Mouse (Mus musculus): ENCODE results near the gene Srarp. TPM values are rescaled to one million over a fixed set of nuclear protein-coding genes. Genes with fewer than 3 reads are reported as not detected.

Srarp gene
- polyA plus RNA-seq, 1 experiment = 14.2 TPM

DNA sequence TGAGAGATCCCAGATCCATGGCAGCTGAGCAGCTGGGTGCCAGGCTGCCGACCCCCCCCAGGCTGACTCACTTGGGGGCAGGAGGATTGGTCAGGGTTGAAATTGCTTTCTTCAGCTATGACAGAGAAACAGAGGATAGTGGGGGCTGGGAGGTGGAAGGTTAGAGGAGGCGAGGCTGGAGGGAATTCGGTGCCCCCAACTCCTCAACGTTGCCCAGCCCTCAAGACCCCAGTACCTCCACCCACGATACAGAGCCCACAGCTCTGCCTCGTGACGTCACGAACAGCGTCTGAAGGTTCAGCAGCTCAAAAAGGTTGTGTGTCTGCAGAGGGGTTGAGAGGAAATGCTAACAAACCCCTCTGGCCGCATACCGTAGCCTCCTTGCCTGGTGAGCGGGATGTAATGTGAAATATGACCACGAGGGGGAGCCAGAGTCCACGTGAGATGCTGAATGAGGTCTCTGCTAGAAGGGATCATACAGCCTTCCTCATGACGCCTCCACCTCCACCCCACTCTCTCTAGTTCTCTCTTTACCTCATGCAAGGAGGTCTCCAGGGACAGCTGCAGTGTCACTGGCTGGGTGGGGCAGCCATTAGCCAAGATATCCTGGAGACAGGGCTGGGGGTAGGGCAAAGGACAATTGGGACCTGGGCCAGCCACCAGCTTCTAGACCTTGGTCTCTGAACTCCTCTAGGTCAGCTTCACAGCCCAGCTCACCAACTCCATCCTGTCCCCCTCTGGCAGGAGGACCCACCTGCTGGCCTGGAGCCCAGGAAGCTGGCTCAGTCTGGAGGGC is 31.2 kb downstream of the Srarp start:
- no peak overlapping the region for H3K27ac ChIP-seq (ENCODE audit: insufficient read depth, low read length)
- TF ChIP-seq CTCF (IDR thresholded peaks at IDR 0.05; ENCODE audit: extremely low read depth, insufficient read depth, low read length) (peak; percentile 99), POLR2A (IDR thresholded peaks at IDR 0.05; ENCODE audit: extremely low read depth, insufficient read depth, low read length) (no peak)
- H3K4me1 ChIP-seq (ENCODE audit: control insufficient read depth, insufficient read depth, low read length) = peaks cover 3% of the 10 kb centered on the region; the same call in 1 of the 2 replicates
- H3K4me3 ChIP-seq (ENCODE audit: insufficient read depth, low read length) = 0 out of 2 replicates have a peak overlapping the region, but pooled peaks have one; percentile 20

DNA sequence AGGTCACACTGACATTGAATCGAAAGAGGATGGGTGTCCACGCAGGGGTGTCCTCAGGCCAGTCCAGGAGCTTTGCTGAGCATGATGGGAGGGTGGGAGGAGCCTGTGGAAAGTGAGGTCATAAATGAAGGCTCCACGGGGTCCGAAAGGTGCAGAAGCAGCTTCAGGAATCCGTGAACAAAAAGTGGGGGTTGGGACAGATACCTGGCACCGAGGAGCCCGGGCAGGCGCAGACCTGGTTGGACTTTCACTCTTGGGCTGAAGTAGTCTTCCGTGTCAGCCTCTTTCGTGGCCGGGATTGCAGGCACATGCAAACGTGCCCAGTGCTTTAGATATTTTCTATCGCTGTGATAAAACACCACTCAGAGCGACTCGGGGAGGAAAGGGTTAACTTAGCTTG is 35.7 kb downstream of the Srarp start:
- H3K27ac ChIP-seq (ENCODE audit: insufficient read depth, low read length) = no peak overlapping the region
- TF ChIP-seq POLR2A (IDR thresholded peaks at IDR 0.05; ENCODE audit: extremely low read depth, insufficient read depth, low read length) (no peak), CTCF (IDR thresholded peaks at IDR 0.05; ENCODE audit: extremely low read depth, insufficient read depth, low read length) (no peak)
- no peak overlapping the region for H3K4me3 ChIP-seq (ENCODE audit: insufficient read depth, low read length)
- peaks cover 1% of the 10 kb centered on the region; the same call in 1 of the 2 replicates for H3K4me1 ChIP-seq (ENCODE audit: control insufficient read depth, insufficient read depth, low read length)

DNA sequence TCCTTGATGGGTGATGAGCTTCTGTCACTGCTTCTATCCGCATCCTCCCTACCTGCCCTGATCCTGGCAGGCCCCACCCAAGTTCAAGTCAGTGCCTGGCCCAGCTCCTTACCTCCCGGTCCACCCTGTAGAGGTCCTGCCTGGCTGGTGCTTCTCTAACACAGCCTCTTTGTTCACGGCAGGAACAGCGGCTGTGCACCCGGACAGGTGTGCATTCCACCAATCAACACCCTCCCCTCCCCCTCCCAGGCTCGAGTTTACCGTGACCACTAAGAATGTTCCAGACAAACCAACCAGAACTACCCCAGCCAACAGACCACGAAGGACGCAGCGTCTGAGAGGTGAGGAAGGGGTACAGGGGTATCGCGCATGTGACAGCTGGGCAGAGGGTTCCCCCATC is 37.4 kb downstream of the Srarp start, which contains the start of gene Clcnka:
Gene Clcnka, minus strand, starts transcription at position 180 of the 400 bp plus-strand sequence.
- no peak within 1 kb of the TSS for H3K27ac ChIP-seq (ENCODE audit: insufficient read depth, low read length)
- no peak within 1 kb of the TSS for H3K4me3 ChIP-seq (ENCODE audit: insufficient read depth, low read length)
- TF ChIP-seq POLR2A (IDR thresholded peaks at IDR 0.05; ENCODE audit: extremely low read depth, insufficient read depth, low read length) (no peak), CTCF (IDR thresholded peaks at IDR 0.05; ENCODE audit: extremely low read depth, insufficient read depth, low read length) (no peak)
- H3K4me1 ChIP-seq (ENCODE audit: control insufficient read depth, insufficient read depth, low read length) = no peaks in the 10 kb centered on the region

DNA sequence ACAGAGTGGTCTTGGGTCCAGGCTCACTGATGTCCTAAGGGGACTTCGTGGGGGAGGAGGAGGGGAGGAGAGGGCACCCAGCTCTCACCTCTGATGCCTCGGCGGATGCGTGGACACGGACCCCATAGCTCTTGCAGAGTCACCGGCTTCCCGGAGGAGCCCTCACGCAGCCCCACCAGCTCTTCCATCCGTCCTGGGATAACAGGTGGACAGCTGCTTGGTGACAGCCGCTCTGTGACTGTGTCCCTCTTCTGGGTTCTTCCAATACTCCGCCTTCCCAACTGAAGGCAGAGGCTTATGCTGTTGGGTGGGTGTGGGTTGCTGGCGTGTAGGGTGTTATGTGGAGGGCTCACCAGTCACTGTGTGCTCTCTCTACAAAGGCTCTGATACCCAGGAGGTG is 38.0 kb downstream of the Srarp start:
- no peak for TF ChIP-seq POLR2A (IDR thresholded peaks at IDR 0.05; ENCODE audit: extremely low read depth, insufficient read depth, low read length)
- TF ChIP-seq CTCF (IDR thresholded peaks at IDR 0.05; ENCODE audit: extremely low read depth, insufficient read depth, low read length) = no peak
- H3K27ac ChIP-seq (ENCODE audit: insufficient read depth, low read length) = no peak overlapping the region
- H3K4me1 ChIP-seq (ENCODE audit: control insufficient read depth, insufficient read depth, low read length) = no peaks in the 10 kb centered on the region

DNA sequence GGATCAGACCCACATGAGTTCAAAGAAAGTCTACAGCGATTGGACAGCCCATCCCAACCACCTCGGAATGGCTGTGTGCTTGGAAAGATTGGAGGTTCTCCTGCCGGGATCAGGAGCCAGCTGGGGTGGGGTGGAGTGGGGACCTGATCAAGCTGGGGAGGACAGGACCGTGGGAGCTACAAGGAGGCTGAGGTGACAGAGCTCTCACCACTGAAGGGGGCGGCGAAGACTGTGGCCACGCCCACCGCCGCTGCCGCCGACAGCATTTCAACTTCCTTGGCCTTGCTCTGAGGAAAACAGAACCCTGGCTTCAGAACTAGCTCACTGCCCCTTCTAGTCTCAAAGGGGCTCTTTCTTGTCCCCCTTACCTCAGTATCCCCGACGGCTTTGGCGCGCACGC is 41.2 kb downstream of the Srarp start:
- no peaks in the 10 kb centered on the region for H3K4me1 ChIP-seq (ENCODE audit: control insufficient read depth, insufficient read depth, low read length)

More for the DNA sequence above, 38.0 kb downstream of the Srarp start:
- no peak overlapping the region for H3K4me3 ChIP-seq (ENCODE audit: insufficient read depth, low read length)

DNA sequence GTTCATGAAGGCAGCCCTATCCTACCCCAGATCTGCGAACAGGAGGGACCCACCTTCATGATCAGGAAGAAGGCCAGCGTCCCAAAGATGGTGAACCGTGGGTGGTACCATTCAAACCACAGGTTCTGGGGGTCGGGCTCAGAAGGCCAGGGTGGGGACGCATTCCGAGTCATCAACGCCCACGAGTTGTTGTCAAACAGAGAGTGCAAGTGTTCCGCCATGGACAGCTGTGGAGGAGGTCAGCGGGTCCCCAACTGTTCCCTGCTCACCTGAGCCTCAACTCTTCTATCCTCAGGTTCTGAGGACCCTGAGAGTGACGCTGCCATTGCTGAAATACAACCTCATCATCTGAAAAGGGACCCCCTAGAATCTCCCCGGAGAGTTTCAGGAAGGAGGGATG is 44.6 kb downstream of the Srarp start:
- TF ChIP-seq CTCF (IDR thresholded peaks at IDR 0.05; ENCODE audit: extremely low read depth, insufficient read depth, low read length) (no peak), POLR2A (IDR thresholded peaks at IDR 0.05; ENCODE audit: extremely low read depth, insufficient read depth, low read length) (no peak)
- Histone ChIP-seq H3K4me3 (ENCODE audit: insufficient read depth, low read length) (no peak overlapping the region), H3K4me1 (ENCODE audit: control insufficient read depth, insufficient read depth, low read length) (no peaks in the 10 kb centered on the region), H3K27ac (ENCODE audit: insufficient read depth, low read length) (no peak overlapping the region)

More for the DNA sequence above, 41.2 kb downstream of the Srarp start:
- H3K27ac ChIP-seq (ENCODE audit: insufficient read depth, low read length) = no peak overlapping the region
- H3K4me3 ChIP-seq (ENCODE audit: insufficient read depth, low read length) = no peak overlapping the region
- TF ChIP-seq CTCF (IDR thresholded peaks at IDR 0.05; ENCODE audit: extremely low read depth, insufficient read depth, low read length) (no peak), POLR2A (IDR thresholded peaks at IDR 0.05; ENCODE audit: extremely low read depth, insufficient read depth, low read length) (no peak)

- TF ChIP-seq CTCF (IDR thresholded peaks at IDR 0.05; ENCODE audit: extremely low read depth, insufficient read depth, low read length) (no peak), POLR2A (IDR thresholded peaks at IDR 0.05; ENCODE audit: extremely low read depth, insufficient read depth, low read length) (no peak)
- no peak overlapping the region for H3K4me3 ChIP-seq (ENCODE audit: insufficient read depth, low read length)
- H3K27ac ChIP-seq (ENCODE audit: insufficient read depth, low read length) = no peak overlapping the region
- no peaks in the 10 kb centered on the region for H3K4me1 ChIP-seq (ENCODE audit: control insufficient read depth, insufficient read depth, low read length)
Measured at GRCm38 (mm10) chr4:141389366-141390150, 46.3 kb downstream of the Srarp start.

GRCm38 (mm10) chr4:141387933-141388332 is 48.0 kb downstream of the Srarp start:
- Histone ChIP-seq H3K4me3 (ENCODE audit: insufficient read depth, low read length) (no peak overlapping the region), H3K27ac (ENCODE audit: insufficient read depth, low read length) (no peak overlapping the region), H3K4me1 (ENCODE audit: control insufficient read depth, insufficient read depth, low read length) (no peaks in the 10 kb centered on the region)
- TF ChIP-seq POLR2A (IDR thresholded peaks at IDR 0.05; ENCODE audit: extremely low read depth, insufficient read depth, low read length) (no peak), CTCF (IDR thresholded peaks at IDR 0.05; ENCODE audit: extremely low read depth, insufficient read depth, low read length) (no peak)

GRCm38 (mm10) chr4:141387093-141387784 is 48.7 kb downstream of the Srarp start:
- no peak overlapping the region for H3K4me3 ChIP-seq (ENCODE audit: insufficient read depth, low read length)
- TF ChIP-seq POLR2A (IDR thresholded peaks at IDR 0.05; ENCODE audit: extremely low read depth, insufficient read depth, low read length) (no peak), CTCF (IDR thresholded peaks at IDR 0.05; ENCODE audit: extremely low read depth, insufficient read depth, low read length) (peak; percentile 80)
- H3K27ac ChIP-seq (ENCODE audit: insufficient read depth, low read length) = no peak overlapping the region
- H3K4me1 ChIP-seq (ENCODE audit: control insufficient read depth, insufficient read depth, low read length) = no peaks in the 10 kb centered on the region

Measured in cortical plate, adult 2 months (tissue).